Mouse (Mus musculus): ENCODE results near the gene Cacng2.

The Cacng2 gene

DNA sequence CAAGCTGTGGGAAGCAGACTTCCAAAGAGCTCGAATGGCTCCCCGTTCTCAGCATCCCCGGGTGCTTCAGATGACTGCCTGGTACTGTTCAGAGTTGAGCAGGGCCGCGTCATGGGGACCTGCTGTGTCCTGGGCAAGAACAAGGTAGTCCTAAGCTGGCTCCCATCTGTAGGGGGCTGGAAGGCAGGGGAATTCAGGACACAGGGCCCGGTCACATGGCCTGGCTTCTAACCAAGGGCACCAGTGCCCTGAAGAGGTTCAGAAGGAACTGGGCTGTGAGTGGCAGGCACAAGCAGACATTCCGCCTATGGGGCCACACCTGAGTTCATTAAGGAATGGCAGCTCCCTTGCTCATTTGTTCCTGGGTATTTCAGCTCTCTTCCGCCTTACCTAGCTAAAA, 37.7 kb downstream of the Cacng2 start:
- DNase-seq (ENCODE audit: low read depth, low spot score), result no peak

DNA sequence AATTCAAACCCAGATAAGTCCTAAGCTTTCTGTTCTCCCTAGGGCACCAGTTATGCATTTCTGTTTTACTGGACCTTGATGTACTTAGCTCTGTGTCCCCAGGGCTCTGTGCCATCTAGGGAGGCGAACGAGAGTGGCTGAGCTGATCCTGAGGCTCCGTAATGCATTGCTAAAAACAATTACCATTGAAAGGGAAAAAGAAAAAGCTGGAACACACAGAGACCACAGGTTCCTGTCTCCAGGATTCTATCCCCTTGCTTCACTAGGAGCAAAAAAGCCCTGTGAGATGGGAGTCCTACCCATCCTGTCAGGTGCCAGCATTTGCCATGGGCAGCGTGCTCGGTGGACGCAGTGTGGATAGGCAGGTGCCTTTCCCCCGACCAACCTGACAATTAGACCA, 38.4 kb downstream of the Cacng2 start:
- no peak for DNase-seq (ENCODE audit: low read depth, low spot score)

DNA sequence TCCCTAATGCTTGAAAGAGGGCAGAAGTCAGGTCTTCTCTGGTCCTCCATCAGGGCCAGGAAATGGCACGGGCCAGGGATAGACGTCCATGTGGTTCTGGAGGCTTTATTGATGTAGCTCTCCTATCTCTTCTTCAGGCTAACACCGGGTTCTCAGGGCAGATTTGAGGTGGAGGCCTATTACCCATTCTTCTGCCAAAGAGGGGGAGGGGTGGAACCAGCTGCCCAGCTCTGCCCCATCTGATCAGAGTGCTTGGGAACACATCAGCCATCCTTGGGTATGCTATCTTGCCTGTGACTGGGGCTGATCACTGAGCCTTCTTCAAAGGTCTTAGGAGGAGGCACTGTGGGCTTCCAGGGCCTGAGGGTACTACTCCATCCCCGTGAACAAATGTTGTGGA, 39.5 kb downstream of the Cacng2 start:
- no peak for DNase-seq (ENCODE audit: low read depth, low spot score)

DNA sequence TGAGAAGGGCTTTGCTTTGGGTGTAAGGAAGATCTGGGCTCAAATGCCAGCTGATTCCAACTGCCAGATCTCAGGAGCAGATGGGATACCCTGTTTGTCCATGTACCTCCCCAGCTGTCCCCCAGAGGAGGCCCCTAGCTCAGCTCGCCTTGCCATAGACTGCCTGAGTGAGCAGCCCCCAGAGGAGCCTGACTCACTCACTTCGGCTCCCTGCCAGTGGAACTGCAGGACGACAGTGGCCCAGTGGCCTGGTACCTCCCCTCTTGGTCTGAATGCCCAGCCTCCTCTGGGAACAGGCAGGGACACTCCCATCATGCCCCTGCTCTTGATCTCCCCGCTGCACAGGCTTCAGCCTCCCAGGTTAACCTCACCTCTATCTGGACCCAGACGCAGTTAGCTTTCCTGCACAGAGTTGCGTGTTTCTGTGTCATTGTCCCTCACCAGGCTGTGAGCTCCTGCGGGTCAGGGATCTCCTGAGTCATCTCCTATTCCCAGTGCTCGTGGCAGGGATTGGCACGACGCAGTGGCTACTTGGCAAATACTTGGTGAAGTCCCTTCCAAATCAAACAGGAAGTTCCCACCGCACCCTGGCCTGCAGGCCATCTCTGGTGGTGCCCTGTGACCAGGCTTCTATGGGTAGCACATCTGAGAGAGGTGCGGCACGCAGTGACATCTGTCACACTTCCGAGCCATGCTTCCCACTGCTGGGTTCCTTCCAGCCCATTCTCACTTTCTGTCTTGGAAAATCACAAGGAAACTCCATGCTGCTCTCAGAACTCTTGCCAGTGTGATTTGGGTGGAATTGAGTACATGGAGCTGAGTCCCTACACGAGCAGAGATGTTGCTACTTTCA, 40.8 kb downstream of the Cacng2 start:
- no peak for DNase-seq (ENCODE audit: low read depth, low spot score)

DNA sequence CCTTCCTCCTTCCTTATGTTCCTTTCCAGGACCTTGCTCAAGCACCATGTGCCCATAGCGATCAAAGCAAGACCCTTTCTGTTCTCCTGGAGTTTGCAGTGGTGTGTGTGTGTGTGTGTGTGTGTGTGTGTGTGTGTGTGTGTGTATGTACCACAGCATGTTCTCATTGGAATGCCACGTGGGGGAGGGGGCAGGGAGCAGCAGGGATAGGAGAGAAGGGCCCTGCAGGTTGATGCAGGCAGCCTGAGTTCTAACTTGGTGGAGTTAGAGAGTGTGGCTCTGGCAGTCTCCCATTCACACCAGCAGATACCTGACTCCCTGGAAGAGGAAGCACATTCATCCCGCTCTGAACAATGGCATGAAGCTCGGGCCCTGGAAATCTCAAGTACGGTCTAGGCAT, 41.6 kb downstream of the Cacng2 start:
- DNase-seq (ENCODE audit: low read depth, low spot score), result no peak

DNA sequence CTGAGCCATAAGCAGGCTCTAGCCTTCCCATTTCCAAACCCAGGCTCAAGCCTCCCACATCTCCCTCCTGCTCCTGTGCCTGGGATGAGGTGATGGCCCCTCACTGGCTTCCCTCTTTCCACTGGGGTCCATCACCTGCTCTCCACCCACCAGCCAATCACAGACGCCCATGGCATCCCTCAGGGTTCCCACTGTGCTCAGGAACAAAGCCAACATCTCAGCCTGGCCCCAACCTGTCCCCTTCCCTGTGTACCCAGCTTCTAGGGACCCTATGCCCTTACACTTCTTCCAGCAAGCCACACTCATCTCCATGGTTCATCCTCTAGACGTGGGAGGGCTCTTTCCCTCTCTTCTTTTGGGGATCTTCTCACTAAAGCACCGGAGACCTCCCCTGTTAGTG, 43.9 kb downstream of the Cacng2 start:
- DNase-seq (ENCODE audit: low read depth, low spot score), result no peak

DNA sequence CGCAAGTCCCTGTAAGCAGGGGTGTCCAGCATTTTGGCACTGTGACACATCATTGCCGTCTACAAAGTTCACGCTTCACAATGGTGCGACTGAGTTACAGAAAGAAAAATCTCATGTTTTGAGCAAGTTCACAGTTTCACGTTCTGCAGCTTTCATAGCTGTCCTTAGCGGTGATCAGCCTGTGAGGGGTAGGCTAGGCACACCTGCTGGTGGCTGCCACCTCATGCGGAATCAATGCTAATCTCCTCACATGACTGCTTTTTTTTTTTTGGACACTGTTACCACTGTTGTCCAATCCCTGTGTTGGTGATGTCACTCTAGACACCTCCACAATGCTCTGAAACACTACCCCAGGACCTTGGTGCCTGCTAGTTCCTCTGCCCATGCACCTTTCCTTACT, 46.7 kb downstream of the Cacng2 start:
- no peak for DNase-seq (ENCODE audit: low read depth, low spot score)

DNA sequence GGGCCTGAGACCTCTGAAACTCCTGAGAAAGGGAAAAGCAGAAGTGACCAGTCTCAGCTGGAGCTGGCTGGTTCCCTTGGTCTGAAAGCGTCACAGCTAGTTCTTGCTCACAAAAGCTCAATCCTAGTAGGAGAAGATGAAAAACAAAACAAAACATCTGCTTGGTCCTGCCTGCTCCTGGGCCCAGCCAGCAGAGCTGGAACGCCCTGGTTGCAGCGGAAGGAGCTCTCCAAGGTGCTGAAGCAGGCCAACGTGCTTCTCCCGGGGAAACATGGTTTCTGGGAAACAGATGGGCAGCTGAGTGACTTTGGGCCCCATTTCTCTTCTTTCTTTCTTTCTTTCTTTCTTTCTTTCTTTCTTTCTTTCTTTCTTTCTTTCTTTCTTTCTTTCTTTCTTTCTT, 53.4 kb downstream of the Cacng2 start:
- peak; percentile 14 for DNase-seq (ENCODE audit: low read depth, low spot score)

DNA sequence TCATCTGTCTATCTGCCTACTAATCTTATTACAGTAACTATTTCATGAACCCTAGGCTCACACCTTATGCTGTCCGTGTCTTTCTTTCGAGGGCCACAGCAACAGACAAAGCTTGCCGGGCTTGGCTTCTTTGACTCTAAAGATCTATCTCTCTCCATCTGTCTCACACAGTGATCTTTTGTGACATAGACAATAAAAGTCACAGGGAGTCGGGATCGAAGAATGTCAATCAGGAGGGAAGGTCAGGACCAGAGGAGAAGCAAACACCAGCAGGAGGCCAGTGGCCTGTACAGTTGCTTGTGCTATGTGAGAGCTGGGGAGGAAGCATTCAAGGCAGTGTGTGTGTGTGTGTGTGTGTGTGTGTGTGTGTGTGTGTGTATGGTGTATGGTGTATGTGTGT, 54.3 kb downstream of the Cacng2 start:
- no peak for DNase-seq (ENCODE audit: low read depth, low spot score)

DNA sequence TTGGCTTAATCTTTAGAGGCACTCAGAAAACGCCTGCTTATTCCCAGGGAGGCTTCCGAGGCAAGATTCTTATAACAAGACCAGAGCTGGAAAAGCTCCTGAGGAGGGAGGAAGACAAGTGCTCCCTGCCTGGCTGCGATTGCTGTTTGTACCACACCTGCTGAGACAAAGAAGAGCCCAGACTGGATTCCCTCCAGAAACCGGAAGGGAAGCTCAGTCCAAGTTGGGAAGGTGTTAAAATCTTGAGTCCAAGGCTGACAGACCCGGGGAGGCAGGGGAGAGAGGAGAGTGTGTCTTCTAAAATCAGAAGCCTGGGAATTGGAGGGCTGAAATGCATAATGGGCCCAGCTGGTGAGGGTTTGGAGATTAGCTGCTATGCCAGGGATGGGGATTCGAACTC, 55.5 kb downstream of the Cacng2 start:
- DNase-seq (ENCODE audit: low read depth, low spot score), result no peak

DNA sequence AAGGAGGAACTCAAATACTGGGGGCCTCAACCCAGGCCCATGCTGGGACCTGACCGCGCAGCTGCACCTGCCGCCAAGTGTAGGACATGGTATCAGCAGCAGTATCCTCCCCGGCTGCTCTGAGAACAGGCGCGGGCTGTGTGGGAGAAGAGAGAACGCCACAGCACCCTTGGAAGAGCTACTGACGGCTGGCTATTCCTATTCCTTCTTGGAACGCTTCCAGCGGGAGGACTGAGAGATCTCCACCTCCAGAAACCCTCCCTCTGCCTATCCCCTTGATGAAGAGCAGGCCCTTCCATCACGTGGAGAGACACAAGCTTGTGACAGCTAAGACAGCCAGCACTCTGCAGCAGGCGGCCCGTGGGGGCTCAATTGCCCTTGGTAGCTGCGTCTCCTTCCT, 57.4 kb downstream of the Cacng2 start:
- no peak for DNase-seq (ENCODE audit: low read depth, low spot score)

DNA sequence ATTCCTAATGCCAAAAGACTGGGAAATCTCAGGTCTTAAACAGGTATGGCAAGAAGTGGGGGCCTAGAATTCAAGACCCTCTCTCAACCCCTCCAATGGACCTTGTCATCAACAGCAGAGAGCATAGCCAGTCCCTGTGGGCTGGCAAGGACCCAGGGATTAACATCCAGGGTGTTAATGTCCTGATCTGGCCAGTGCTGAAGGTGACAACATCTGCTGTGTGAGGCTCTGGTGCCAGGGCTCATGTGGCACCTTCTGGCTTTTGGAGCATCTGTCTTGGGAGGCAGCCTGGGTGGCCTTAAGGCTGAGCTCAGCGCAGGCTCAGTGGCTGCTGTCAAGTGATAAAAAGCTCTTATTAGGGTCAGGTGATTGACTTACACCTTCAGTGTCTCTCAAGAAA, 62.9 kb downstream of the Cacng2 start:
- no peak for DNase-seq (ENCODE audit: low read depth, low spot score)

DNA sequence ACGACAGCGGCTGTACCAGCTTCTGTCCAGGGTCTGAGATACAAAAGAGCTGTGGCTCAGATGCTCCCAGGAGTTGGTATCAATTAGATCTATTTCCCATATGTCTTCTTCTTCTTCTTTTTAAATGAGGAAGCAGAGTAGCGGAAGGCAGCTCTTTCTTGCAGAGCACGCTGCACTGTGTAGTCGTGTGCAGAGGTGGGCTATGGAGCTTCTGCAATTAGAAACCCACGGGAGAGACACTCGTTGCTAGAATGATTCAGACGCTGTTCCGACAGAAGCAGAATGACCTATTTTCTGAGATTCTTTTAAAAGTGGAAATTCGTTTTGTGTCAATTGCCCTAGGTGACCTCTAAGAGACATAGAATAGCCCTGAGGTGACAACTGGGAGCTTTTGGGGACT, 69.1 kb downstream of the Cacng2 start:
- DNase-seq (ENCODE audit: low read depth, low spot score), result no peak

DNA sequence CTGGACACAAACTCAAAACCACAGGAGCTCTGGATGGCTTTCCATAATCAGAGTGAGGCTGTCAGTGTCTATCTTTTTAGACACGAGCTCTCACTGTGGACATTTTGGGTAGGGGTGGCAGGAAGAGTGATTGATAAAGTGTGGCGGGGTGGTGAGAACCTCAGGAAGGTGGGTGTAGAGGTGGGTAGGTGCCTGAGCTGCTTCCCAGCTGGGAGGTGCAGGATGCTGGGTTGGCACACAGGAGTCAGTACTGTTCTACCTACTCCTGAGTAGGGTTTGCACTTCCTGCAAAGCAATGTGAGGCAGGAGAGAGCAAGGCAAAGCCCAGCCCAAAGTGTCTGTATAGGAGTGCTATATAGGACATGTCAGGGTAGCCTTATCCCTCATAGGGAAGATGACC, 69.9 kb downstream of the Cacng2 start:
- DNase-seq (ENCODE audit: low read depth, low spot score), result no peak

DNA sequence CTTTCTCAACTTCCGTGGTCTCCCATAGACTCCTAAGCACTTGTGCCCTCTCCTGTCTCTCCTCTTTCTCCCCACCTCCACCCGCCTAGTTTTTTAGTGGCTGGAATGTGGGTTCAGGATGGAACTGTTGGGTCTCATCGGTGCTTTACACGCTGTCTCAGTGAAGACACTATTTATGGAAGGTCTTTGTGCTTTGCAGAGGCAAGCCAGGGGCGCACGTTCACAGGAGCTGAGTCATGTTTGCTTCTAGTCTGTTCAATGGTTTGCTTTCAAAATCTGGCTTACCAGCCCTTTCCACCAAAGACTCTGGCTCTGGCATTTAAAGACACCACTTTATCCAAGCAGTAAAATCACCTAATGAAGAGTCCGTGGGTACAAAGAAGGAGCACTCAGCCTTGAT, 74.0 kb downstream of the Cacng2 start:
- no peak for DNase-seq (ENCODE audit: low read depth, low spot score)

DNA sequence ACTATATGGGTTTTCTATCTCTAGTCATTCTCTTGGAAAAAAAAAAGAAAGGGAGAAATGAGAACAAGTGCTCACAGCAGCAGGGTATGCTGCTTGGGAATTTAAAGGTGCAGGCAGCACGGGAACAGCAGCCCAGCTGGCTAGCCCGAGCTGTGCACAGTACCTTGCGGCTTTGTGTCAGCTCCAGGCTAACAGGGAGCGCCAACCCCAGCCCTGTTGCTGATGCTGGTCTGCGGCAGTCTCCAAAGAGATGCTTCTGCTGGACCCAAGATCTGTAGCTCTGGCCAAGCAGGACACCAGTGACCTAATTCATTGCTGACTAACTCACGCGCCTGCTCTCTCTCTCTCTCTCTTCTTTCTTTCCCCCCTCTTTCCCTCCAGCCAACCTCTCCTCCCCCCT, 74.5 kb downstream of the Cacng2 start:
- no peak for DNase-seq (ENCODE audit: low read depth, low spot score)

DNA sequence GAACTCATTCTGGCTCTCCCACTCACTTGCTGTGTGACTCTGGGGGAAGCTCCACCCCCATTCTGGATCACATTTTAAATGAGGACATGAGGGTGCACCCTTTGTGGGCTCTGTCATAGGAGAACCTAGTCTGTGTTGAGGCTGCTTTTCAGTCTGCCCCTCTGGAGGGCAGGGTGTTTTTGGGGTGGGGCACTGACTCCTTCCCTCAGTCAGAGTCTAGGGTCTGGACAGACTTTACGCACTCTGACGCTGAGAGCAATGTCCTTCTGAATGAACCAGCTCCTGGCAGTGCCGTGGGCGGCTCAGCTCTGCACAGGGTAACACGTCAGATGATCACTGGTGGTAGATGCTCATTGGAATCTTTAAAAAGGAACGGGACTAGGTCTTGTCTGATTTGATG, 75.0 kb downstream of the Cacng2 start:
- DNase-seq (ENCODE audit: low read depth, low spot score), result no peak

DNA sequence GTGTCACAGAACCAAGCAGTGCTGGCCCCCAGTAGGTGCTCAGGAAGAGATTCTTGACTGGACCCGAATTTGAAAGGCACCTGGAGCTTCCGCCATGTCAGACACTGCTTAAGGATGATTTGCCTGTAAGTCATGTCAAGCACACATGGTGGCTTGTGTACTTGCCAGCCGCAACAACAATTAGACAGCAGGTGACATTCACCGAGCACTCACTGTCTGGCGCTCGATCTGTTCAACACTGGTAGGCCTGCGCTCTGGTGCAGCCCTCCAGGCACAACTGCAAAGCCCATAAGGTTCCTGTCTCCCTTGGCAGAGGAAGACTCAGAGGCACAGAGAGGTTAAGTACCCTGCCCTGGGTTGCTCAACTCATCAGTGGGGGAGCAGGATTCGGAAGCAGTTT, 77.1 kb downstream of the Cacng2 start:
- no peak for DNase-seq (ENCODE audit: low read depth, low spot score)

DNA sequence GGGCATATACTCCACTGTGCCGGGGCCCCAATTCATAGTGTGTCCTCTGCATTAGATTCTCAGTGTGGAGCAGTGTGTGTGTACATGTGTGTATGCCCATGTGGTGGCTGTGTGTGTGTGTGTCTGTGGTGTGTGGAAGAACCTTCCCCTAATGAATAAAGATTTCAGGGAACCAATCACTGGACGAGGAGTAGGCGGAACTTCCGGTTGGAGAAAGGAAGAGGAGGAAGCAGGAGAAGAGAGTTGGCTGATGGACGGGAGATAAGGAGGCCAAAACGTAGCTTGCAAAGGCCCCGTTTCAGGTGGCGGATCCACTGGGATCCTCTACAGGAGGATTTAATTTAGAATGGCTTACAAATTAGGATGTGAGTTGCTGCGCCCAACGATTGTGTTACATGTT, 82.2 kb downstream of the Cacng2 start:
- no peak for DNase-seq (ENCODE audit: low read depth, low spot score)

DNA sequence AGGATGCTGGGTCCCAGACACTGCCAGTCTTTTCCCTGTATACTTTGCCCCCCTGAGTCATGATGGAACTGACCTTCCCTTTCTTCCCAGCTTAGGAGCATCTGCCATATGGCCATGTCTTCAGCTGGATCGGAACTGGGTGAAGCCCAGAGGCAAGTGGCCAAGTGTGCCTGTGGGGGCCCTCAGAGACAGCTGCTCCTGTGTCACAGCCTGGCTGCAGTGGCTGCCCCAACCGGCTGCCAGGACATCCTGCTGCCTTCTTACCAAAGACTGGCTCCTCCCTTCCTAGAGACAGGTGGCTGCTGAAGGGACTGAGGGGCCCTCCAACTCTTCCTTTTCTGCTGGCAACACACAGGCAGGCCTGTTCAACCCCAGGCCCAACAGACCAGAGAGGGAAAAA, 83.2 kb downstream of the Cacng2 start:
- DNase-seq (ENCODE audit: low read depth, low spot score), result no peak

DNA sequence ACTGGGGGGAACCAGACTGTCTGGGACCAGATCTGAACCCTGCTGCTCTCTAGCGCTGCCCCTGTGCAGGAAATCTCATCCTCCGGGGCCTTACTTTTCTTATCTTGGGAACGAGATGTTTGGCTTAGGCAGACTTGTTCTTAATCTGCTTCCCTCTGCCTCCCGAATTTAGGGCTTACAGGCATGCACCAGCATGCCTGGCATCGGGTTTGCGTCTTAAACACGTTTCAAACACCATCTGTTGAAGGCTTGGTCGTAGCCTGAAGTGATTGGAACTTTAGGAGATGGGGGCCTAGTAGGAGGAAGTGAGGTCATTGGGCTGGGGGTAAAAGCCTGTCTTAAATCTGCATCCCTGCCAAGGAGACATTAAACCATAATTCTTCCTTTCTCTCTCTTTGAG, 89.9 kb downstream of the Cacng2 start:
- DNase-seq (ENCODE audit: low read depth, low spot score), result no peak

DNA sequence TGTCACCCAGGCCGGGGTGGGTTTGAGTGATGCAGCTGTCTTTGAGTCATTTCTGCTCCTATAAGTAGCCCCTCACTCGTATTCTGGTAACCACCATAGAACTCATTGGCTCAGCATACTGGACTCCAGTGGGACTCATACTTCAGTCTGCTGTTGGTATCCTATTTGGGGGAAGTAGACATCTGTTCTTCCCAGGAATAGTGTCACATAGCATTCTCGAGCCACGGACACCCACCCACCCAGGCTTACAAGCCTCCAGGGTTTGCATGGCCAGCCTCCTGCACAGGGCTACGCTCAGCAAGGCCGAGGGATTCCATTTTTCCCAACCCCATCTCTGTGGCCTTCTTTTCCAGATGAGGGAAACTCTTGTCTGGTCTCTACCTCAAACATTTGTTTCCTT, 93.3 kb downstream of the Cacng2 start:
- DNase-seq (ENCODE audit: low read depth, low spot score), result no peak

DNA sequence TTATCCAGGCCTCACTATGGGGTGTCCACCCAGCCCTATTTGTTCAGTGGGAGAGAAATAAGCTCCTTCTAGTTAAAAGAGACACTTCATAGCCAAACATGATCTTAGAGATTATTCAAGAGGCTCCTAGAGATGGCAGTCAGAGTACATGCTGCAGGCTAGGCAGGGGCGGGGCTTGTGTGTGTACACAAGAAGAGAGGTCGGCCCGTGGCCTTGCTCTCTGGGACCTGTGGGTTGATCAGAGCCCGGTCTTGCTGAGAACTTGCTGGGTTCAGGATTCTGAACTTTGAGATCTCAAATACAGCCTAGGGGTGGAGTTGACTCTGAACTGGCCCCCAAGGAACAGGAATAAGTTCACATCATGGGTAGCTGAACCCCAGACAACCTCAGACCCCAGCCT, 95.6 kb downstream of the Cacng2 start:
- no peak for DNase-seq (ENCODE audit: low read depth, low spot score)

DNA sequence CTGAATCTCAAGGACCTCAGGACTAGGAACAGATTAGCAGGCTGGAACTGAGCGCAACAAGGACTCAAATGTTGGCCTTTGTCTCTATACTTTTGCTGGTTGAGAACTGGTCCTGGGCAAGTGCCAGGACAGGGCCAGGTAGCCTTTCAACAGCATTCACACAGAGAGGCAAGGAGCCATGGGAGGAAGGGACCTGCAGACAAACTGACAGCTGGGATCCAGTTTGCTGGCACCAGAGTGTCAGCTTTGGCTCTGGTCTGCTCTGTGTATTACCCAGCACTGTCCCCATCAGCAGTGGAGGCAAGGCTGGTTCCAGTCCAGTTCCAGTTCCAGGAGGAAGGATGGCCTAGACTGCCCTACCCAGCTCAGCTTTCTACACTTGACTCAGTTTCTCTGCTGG, 105.8 kb downstream of the Cacng2 start:
- no peak for DNase-seq (ENCODE audit: low read depth, low spot score)

Measured in WW6 (cell line).